Mouse (Mus musculus) C2C12 (cell line): ENCODE measurements at regions not wholly inside any gene's neighbourhood (a gene's known extent, or its start where the extent isn't known, plus 50 kb on each side); places are given as distances from the start of the nearest gene placed in this dataset.

ENCODE experiments used
- H3K27me3 ChIP-seq: one replicate; pipeline ENCODE4 v1.6.1; 2011; ENCODE audit not compliant: control insufficient read depth, insufficient read depth, insufficient read length
- H3K36me3 ChIP-seq: one replicate; pipeline ENCODE4 v1.6.1; 2011; ENCODE audit not compliant: control insufficient read depth, insufficient read depth
- H3K4me3 ChIP-seq: one replicate; pipeline ENCODE4 v1.5.1; 2011; ENCODE audit warnings: mild to moderate bottlenecking, control low read depth; ENCODE audit not compliant: poor library complexity, insufficient read depth, severe bottlenecking
- H3K79me2 ChIP-seq: one replicate; pipeline ENCODE4 v1.6.1; 2011; ENCODE audit not compliant: control insufficient read depth, insufficient read depth
- H3K79me3 ChIP-seq: one replicate; pipeline ENCODE4 v1.6.1; 2011; ENCODE audit warnings: low read depth, control low read depth
- H3ac ChIP-seq: one replicate; pipeline ENCODE3; 2011; ENCODE audit warnings: low read depth; ENCODE audit not compliant: control insufficient read depth, insufficient read length
- CEBPB ChIP-seq: IDR thresholded peaks from one replicate; pipeline ENCODE4 v1.6.1; 2011; ENCODE audit warnings: low read depth, mild to moderate bottlenecking, control low read depth, moderate library complexity
- CTCF ChIP-seq: IDR thresholded peaks from one replicate; pipeline ENCODE4 v1.5.1; 2011; ENCODE audit not compliant: control insufficient read depth, insufficient read depth, insufficient read length
- FOSL1 ChIP-seq: IDR thresholded peaks from one replicate; pipeline ENCODE4 v1.8.0; 2011; ENCODE audit warnings: mild to moderate bottlenecking, low read length; ENCODE audit not compliant: poor library complexity, insufficient read depth, severe bottlenecking
- MAX ChIP-seq: IDR thresholded peaks from one replicate; pipeline ENCODE4 v1.6.1; 2011; ENCODE audit warnings: mild to moderate bottlenecking, control low read depth
- MYOD1 ChIP-seq: IDR thresholded peaks from one replicate; pipeline ENCODE4 v1.6.1; 2011; ENCODE audit warnings: low read depth; ENCODE audit not compliant: control insufficient read depth, insufficient read length
- MYOG ChIP-seq: IDR thresholded peaks from one replicate; pipeline ENCODE4 v1.6.1; 2011; ENCODE audit not compliant: control insufficient read depth, insufficient read length; ENCODE audit errors: extremely low read depth
- USF1 ChIP-seq: IDR thresholded peaks from one replicate; pipeline ENCODE4 v1.6.1; 2011; ENCODE audit warnings: low read depth, mild to moderate bottlenecking, control low read depth, moderate library complexity

DNA sequence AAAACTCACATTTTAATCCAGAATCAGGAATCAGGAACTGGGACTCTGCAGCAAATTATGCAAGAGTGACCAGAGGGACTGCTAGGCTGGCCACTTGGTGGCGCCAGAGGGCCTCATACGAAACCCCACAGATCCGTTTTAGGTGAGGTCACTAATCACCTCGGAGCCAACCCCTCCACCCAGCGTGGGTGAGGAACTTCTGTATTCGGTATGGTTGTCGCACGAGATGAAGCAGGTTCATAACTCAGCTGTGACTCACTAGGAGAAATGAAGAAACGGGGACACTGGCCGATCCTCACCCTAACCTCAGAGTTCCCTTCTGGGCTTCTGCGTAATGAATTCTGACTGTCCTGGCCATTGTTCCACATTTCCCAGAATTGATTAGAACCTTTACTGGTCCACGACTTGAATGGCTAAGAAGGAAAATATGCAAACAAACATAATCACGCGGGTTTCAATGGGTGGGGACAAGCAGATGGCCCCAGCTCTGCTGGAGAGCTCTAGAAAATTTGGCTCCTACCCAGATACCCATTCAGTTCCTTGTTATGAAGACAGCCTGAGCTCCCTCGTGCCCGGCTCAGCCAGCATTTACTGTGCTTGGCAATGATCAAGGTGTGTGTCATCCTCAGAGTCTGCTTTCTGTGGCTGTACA is 148.1 kb downstream of the Thbs2 start:
- H3K79me3 ChIP-seq, result peaks cover 6% of the 10 kb centered on the region
- no peaks in the 10 kb centered on the region for H3K27me3 ChIP-seq
- TF ChIP-seq CEBPB (peak; percentile 82), MYOG (no peak), MYOD1 (peak; percentile 18), FOSL1 (peak; percentile 3), MAX (peak; percentile 75), CTCF (peak; percentile 82), USF1 (no peak)
- H3K79me2 ChIP-seq, result peaks cover 5% of the 10 kb centered on the region
- no peak overlapping the region for H3ac ChIP-seq
- H3K36me3 ChIP-seq, result no peaks in the 10 kb centered on the region
- no peak overlapping the region for H3K4me3 ChIP-seq

DNA sequence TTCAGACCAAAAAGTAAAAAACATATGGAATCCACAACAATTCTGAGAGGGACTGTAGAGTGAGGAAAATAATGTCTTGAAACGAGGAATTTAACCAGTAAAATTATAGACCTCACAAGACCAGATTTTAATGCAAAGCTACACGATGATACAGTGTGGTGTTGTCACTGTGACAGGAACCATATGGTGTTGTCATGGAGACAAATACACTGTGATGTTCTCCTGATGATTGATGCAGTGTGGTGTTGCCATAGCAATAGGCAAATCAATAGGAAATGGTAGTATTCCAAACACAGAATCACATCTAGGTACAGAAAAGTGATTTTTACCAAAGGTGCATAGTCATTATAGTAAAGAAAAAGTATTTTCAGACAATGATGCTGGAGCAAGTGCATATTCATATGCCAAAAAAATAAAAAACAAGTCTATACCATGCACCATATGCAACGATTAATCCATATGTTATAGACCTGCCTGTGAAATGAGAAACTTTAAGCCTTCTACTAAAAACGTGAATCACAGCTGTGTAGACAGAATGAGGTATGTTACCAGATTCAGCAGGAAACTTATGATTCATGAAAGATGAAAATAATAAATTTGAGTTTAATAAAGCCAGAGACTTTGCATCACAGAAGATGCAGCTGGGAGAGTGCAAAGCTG is 149.6 kb downstream of the Thbs2 start:
- no peak for TF ChIP-seq FOSL1
- no peak for TF ChIP-seq USF1
- no peak for TF ChIP-seq CEBPB
- TF ChIP-seq MYOG, result no peak
- no peak for TF ChIP-seq CTCF
- no peak for TF ChIP-seq MYOD1
- no peak for TF ChIP-seq MAX
- Histone ChIP-seq H3K36me3 (no peaks in the 10 kb centered on the region), H3K79me3 (peaks cover 6% of the 10 kb centered on the region), H3ac (no peak overlapping the region), H3K27me3 (no peaks in the 10 kb centered on the region), H3K79me2 (peaks cover 5% of the 10 kb centered on the region), H3K4me3 (no peak overlapping the region)

DNA sequence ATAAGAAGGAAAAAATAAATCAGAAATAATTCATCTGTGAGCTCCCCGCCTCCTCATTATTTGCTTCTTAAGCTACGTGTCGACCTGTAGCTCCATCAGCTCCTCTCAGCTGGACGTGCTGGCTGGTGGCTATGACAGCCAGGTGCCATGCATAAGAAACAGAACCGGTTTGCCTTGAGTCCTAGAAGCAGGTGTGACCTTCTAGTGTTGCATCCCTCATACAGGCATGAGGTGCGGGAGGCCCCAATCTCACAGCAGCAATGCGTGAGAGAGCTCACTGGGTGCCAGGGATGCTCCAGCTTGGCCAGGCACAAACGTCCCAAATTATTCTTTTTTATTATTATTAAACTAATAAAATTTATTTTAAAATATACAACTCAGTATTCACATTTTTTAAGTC is 153.0 kb downstream of the Thbs2 start:
- no peaks in the 10 kb centered on the region for H3K79me3 ChIP-seq
- H3K4me3 ChIP-seq, result no peak overlapping the region
- H3K36me3 ChIP-seq, result no peaks in the 10 kb centered on the region
- H3K79me2 ChIP-seq, result no peaks in the 10 kb centered on the region
- H3ac ChIP-seq, result no peak overlapping the region
- H3K27me3 ChIP-seq, result no peaks in the 10 kb centered on the region
- no peak for TF ChIP-seq USF1

DNA sequence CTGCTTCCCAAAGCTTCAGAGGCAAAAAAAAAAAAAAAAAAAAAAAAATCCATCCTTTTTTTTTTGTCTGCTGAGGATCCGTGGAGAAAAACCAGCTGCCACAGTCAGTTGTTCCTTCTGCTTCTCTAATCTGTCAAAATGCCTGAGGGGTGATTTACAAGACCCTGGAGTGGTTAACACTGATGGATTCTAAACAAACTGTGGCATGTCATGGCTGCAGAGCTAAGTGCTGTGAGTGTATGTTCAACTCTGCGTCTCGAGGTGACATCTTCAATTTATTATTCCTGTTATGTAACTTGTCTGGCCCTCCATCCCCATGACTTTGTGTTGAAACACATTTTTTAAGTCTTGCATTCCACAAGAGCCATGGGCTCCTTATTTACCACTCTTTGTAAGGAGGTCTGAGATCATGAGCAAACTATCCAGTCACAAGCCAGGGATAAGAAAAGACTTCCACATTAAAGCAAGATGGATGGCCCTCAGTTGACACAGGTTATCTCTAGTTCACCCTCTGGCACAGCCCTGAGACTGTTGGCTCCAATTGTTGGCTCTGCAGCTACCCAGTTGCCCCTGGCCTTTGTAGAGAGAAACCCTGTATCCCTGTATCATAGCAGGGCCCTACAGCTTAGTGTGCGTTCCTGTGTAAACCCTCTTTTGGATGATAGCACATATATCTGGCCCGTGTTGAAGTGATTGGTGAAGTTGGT is 153.6 kb downstream of the Thbs2 start:
- Histone ChIP-seq H3ac (no peak overlapping the region), H3K79me2 (no peaks in the 10 kb centered on the region), H3K4me3 (no peak overlapping the region), H3K79me3 (no peaks in the 10 kb centered on the region), H3K27me3 (no peaks in the 10 kb centered on the region), H3K36me3 (no peaks in the 10 kb centered on the region)
- TF ChIP-seq FOSL1 (no peak), CTCF (no peak), MAX (no peak), CEBPB (no peak), MYOG (no peak), USF1 (no peak), MYOD1 (no peak)

DNA sequence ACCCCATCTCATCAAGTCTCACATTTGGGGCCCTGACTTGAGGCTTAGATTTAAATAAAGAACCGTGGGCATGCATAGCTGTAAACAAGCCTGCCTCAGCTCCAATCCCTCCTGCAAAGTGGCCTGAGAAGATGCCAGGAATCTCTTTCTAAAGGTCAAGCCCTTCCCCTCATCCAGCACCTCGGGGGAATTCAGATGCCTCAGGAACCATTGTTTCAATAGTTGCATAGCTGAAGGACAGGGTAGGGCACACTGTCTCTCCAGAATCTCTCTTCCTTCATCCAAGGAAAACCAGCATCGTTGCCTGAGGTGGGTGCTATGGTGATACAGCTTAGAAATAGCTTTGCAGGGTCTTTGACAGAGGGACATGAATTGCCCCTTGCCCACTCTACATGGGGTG is 154.4 kb downstream of the Thbs2 start:
- Histone ChIP-seq H3K79me3 (no peaks in the 10 kb centered on the region), H3K4me3 (no peak overlapping the region), H3ac (no peak overlapping the region), H3K36me3 (no peaks in the 10 kb centered on the region), H3K79me2 (no peaks in the 10 kb centered on the region), H3K27me3 (no peaks in the 10 kb centered on the region)
- TF ChIP-seq MYOD1 (no peak), FOSL1 (no peak), MAX (no peak), CTCF (no peak), MYOG (no peak), CEBPB (no peak), USF1 (no peak)

- Histone ChIP-seq H3K79me2 (no peaks in the 10 kb centered on the region), H3K36me3 (no peaks in the 10 kb centered on the region), H3K27me3 (no peaks in the 10 kb centered on the region), H3K4me3 (no peak overlapping the region), H3K79me3 (no peaks in the 10 kb centered on the region), H3ac (no peak overlapping the region)
- TF ChIP-seq MYOD1 (no peak), MYOG (no peak), CEBPB (no peak), MAX (no peak), USF1 (no peak)
These were observed 154.8 kb downstream of the Thbs2 start for GRCm38 (mm10) chr17:14539191-14539590.
